Mouse (Mus musculus) embryo, embryonic 9.5 days (tissue): Measurements from ENCODE around the gene Cntn2.

Source experiments
- DNase-seq: peaks from one replicate; pipeline ENCODE4 v3.0.0-alpha.2; 2017; ENCODE audit errors: extremely low spot score

The Cntn2 gene

GRCm38 (mm10) chr1:132557901-132558631 is 15.0 kb upstream of the Cntn2 start:
- DNase-seq: peak; percentile 54

- DNase-seq: no peak
These were observed 733 bp upstream of the Cntn2 start for GRCm38 (mm10) chr1:132543789-132544188.

GRCm38 (mm10) chr1:132541824-132542599 is 1.0 kb downstream of the Cntn2 start:
- no peak for DNase-seq

GRCm38 (mm10) chr1:132541171-132541823 is 1.8 kb downstream of the Cntn2 start:
- DNase-seq: peak; percentile 71

- no peak for DNase-seq
These were observed 2.4 kb downstream of the Cntn2 start for GRCm38 (mm10) chr1:132540701-132541100.

GRCm38 (mm10) chr1:132537736-132538135 is 5.3 kb downstream of the Cntn2 start:
- DNase-seq: no peak

GRCm38 (mm10) chr1:132536416-132536815 is 6.6 kb downstream of the Cntn2 start:
- DNase-seq: no peak

- DNase-seq: no peak
These were observed 7.5 kb downstream of the Cntn2 start for GRCm38 (mm10) chr1:132535541-132535940.

- DNase-seq: no peak
These were observed 9.2 kb downstream of the Cntn2 start for GRCm38 (mm10) chr1:132533840-132534239.

GRCm38 (mm10) chr1:132532521-132532920 is 10.5 kb downstream of the Cntn2 start:
- DNase-seq: no peak

GRCm38 (mm10) chr1:132530631-132531191 is 12.3 kb downstream of the Cntn2 start:
- DNase-seq: peak; percentile 28

- no peak for DNase-seq
These were observed 14.3 kb downstream of the Cntn2 start for GRCm38 (mm10) chr1:132528647-132529334.

GRCm38 (mm10) chr1:132528071-132528470 is 15.0 kb downstream of the Cntn2 start:
- no peak for DNase-seq

- DNase-seq: peak; percentile 83
These were observed 17.2 kb downstream of the Cntn2 start for GRCm38 (mm10) chr1:132525832-132526231.

GRCm38 (mm10) chr1:132523920-132524319 is 19.1 kb downstream of the Cntn2 start:
- peak; percentile 33 for DNase-seq

GRCm38 (mm10) chr1:132523048-132523447 is 20.0 kb downstream of the Cntn2 start:
- DNase-seq: no peak

GRCm38 (mm10) chr1:132520764-132521163 is 22.3 kb downstream of the Cntn2 start:
- peak; percentile 62 for DNase-seq

- DNase-seq: no peak
These were observed 23.3 kb downstream of the Cntn2 start for GRCm38 (mm10) chr1:132519734-132520133.

GRCm38 (mm10) chr1:132518621-132519020 is 24.4 kb downstream of the Cntn2 start:
- no peak for DNase-seq

GRCm38 (mm10) chr1:132516776-132517175 is 26.3 kb downstream of the Cntn2 start:
- no peak for DNase-seq

GRCm38 (mm10) chr1:132515339-132515738 is 27.7 kb downstream of the Cntn2 start:
- no peak for DNase-seq

GRCm38 (mm10) chr1:132512106-132512505 is 30.9 kb downstream of the Cntn2 start:
- no peak for DNase-seq
